Mouse (Mus musculus) forebrain, embryonic 12.5 days (tissue): ENCODE results near the gene Prdm16. TPM values are rescaled to one million over a fixed set of nuclear protein-coding genes. Genes with fewer than 3 reads are reported as not detected.

ENCODE experiments used
- ATAC-seq: fragments of 200-750 bp; cut with Nextera tagmentation; 2 replicates; pipeline ENCODE4 v1.8.0; 2017; ENCODE audit warnings: moderate TSS enrichment; ENCODE audit not compliant: low FRiP score
- H3K27ac ChIP-seq: fragments of 300-500 bp; sonication (generic); 2 replicates; pipeline ENCODE4 v1.5.1; 2016; ENCODE audit warnings: mild to moderate bottlenecking
- H3K27me3 ChIP-seq: fragments of 300-500 bp; sonication (generic); 2 replicates; pipeline ENCODE4 v1.6.1; 2016; ENCODE audit warnings: mild to moderate bottlenecking
- H3K36me3 ChIP-seq: fragments of 300-500 bp; sonication (generic); replicated peaks from 2 replicates; pipeline ENCODE4 v1.6.1; 2016; ENCODE audit warnings: mild to moderate bottlenecking
- H3K4me1 ChIP-seq: fragments of 300-500 bp; sonication (generic); 2 replicates; pipeline ENCODE4 v1.6.1; 2016
- H3K4me2 ChIP-seq: fragments of 300-500 bp; sonication (generic); 2 replicates; pipeline ENCODE4 v1.6.1; 2016; ENCODE audit warnings: mild to moderate bottlenecking, moderate library complexity
- H3K4me3 ChIP-seq: fragments of 300-500 bp; sonication (generic); replicated peaks from 2 replicates; pipeline ENCODE4 v1.5.1; 2016; ENCODE audit warnings: mild to moderate bottlenecking
- H3K9ac ChIP-seq: fragments of 300-500 bp; sonication (generic); 2 replicates; pipeline ENCODE4 v1.6.1; 2016; ENCODE audit warnings: mild to moderate bottlenecking
- H3K9me3 ChIP-seq: fragments of 300-500 bp; sonication (generic); 2 replicates; pipeline ENCODE4 v1.6.1; 2016
- WGBS: fragments of 180-500 bp; shearing (Covaris S2); methylation state at CpG from one replicate; pipeline ENCODE4 v1.1.7; 2016; 5-methylcytosine and 5-hydroxymethylcytosine counted together
- polyA plus RNA-seq: library from polyadenylated mRNA; unstranded; fragments of >200 nt; fragmentation: Nextera tagmentation; extraction: Ambion mirVana; gene quantifications from 2 replicates; pipeline ENCODE4 v1.2.1, GENCODE M21; 2016

Prdm16 gene
- 40.5 and 49.4 TPM in 2 replicates for polyA plus RNA-seq

DNA sequence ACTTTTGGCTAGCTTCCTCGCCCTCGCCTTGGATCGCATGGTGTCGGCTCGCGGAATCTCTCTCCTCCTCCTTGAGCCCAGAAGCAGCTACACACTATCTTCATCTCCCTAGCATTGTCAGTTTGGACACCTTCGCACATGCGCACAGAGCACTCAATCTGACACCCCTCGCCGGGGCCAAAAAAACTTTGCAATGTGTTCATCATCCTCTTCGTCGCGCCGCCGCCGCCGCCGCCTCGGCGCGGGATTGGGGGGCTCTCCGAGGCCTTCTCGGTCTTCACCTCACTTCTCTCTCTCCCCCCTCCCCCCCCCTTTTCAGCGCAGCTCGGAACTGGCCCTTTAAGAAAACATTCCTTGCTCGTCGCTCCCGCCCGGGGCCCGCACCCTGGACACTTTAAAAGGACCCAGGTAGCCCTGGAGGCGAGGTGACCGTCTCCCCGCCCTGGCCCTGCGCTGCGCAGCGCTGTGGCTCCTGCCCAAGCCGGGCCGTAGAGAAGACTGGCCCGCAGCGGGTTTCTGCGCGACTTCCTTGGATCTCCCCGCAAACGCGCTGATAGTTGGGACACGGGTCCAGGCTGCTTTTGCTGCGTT, at the start of gene Prdm16:
Gene Prdm16 (minus strand): TSS at position 153 of the 591 bp plus-strand sequence.
- no peaks in the 10 kb centered on the region for H3K9me3 ChIP-seq
- H3K4me1 ChIP-seq = peaks cover 93% of the 10 kb centered on the region
- peaks cover 88% of the 10 kb centered on the region for H3K27me3 ChIP-seq
- peak; percentile 49 for ATAC-seq
- no peaks in the 10 kb centered on the region for H3K36me3 ChIP-seq
- peak within 1 kb of the TSS; percentile 96 for H3K27ac ChIP-seq
- WGBS = under 1% methylated on average over 47 of the region's 47 CpGs
- peak within 1 kb of the TSS; percentile 94 for H3K9ac ChIP-seq
- H3K4me3 ChIP-seq = peak within 1 kb of the TSS; percentile 79
- H3K4me2 ChIP-seq = peak within 1 kb of the TSS; percentile 90

DNA sequence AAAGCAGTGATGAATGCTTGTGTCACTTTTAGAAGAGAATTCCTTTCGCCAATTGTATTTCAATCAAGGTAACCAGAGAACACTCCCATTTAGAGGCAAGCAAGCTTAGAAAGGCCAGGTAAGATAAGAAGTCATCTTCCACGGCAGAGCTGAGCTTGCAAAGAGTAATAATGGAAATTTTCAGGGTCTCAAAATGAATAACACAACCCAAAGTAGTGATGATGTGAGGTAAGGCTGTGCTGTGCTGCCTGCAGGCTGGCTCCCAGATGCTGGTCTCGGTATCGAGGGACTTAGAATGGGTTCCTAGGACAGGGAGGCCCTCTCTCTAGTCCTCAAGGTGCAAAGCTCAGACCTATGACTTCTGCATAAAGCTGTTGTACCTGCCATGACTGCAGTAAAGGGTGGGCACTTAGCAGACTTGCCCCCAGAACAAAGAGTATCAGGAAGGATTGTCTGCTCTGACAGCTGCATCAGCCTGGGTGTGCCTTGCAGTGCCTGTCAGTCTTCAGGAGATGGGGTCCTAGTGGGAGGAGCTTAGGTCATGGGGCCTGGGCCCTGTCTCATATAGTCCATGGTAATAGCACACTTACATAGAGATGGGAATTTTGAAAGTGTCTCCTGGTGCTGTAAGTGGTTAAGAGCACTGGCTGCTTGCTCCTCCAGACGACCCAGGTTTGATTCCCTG, 46.5 kb upstream of the Prdm16 start:
- Histone ChIP-seq H3K9ac (no peak overlapping the region), H3K27ac (no peak overlapping the region), H3K36me3 (no peaks in the 10 kb centered on the region), H3K27me3 (peaks cover 21% of the 10 kb centered on the region; the same call in 1 of the 2 replicates), H3K4me3 (no peak overlapping the region), H3K4me2 (no peak overlapping the region), H3K4me1 (no peaks in the 10 kb centered on the region), H3K9me3 (no peaks in the 10 kb centered on the region)
- no peak for ATAC-seq
- 85% methylated on average over 5 of the region's 5 CpGs for WGBS

DNA sequence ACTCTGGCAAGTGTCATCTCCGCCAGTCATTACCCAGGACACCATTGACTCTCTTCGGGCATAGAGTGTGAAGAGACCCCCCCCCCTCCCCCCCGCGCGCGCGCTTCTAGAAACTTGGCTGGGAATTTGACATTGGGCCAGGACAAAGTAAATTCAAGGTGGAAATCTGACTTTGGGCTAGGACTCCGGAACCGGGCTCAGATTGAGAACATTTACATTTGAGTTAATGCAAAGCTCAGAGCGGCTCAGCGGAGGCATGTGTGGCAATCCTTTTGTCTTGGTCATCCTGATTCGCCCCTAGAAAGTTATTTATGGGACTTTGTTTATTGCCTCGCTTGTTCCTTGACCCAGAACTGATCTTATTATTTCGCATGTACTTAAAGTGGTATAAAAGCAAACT, 45.6 kb upstream of the Prdm16 start:
- no peak overlapping the region for H3K4me3 ChIP-seq
- H3K4me2 ChIP-seq = no peak overlapping the region
- H3K9me3 ChIP-seq = no peaks in the 10 kb centered on the region
- 56% methylated on average over 14 of the region's 14 CpGs for whole genome bisulfite sequencing
- no peak overlapping the region for H3K27ac ChIP-seq
- H3K36me3 ChIP-seq = no peaks in the 10 kb centered on the region
- no peaks in the 10 kb centered on the region for H3K4me1 ChIP-seq
- no peak for ATAC-seq
- H3K9ac ChIP-seq = no peak overlapping the region
- peaks cover 23% of the 10 kb centered on the region for H3K27me3 ChIP-seq

DNA sequence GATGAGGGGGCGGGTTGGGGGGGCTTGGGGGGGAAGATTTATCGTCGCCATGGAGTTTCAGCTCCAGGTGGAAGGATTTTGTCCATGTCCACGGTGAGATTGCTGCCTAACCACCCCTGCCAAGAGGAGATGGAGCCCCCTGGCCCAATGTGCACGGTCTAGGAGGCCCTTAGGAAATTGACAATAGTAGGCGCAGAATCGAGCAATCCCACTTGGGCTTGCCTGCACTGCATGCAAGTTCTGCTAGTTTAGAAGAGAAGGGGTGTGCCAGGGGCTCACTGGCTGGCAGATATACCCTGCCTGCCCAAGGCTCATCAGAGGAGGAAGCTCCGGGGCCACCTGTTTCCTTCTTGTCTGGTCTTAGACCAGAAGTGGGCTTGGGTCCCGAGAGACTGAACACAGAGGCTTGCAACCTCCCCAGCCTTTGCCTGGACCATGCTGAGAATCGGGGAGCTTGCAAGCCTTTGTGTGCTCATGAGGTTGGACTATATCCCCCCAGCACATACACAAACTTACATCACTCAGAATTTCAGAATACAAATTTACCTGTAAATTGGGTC, 38.8 kb upstream of the Prdm16 start:
- no peak overlapping the region for H3K27ac ChIP-seq
- H3K4me1 ChIP-seq = peaks cover 14% of the 10 kb centered on the region
- H3K27me3 ChIP-seq = peaks cover 53% of the 10 kb centered on the region
- no peak overlapping the region for H3K4me2 ChIP-seq
- no peaks in the 10 kb centered on the region for H3K36me3 ChIP-seq
- no peak overlapping the region for H3K4me3 ChIP-seq
- 65% methylated on average over 10 of the region's 10 CpGs for WGBS
- no peak overlapping the region for H3K9ac ChIP-seq
- ATAC-seq = no peak
- no peaks in the 10 kb centered on the region for H3K9me3 ChIP-seq

DNA sequence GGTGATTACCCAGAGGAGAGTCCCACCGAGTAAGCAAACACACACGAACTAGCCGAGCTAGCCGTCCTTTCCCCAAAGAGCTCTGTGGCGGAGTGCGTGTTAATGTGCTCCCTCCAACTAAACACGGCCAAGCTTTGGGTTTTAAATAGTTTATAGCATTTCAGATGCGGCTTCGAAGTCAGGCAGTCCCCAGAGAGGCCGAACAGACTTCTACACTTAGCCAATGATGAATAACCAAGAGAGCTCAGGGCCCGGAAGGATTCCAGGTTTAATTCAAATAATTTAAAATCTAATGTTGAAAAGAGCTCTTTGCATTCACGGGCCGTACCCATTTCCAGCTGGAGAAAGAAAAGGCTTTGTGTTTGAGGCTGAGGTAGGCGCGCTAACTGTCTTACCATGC, 38.3 kb upstream of the Prdm16 start:
- no peak overlapping the region for H3K9ac ChIP-seq
- 29% methylated on average over 15 of the region's 15 CpGs for WGBS

DNA sequence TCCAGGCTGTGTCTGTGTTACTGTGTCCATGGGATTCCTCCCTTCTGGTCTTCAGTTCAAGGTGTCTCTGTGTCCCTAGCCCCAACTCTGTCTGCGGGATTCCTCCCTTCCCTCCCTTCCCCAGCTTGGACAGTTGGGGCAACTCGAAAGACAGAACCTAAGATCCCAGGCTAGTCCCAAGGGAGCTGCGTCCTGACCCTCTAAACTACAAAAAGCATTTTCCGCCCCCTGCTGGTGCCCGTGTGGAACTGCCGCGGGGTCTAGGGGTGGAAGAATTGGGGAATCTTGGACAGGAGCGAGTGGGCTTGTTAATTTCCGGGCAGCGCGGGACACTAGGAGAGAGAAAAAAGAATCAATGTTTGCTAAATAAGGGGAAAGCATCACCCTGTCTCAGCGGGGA, 37.9 kb upstream of the Prdm16 start:
- WGBS = under 1% methylated on average over 12 of the region's 12 CpGs
- Histone ChIP-seq H3K4me2 (peak overlapping the region; percentile 30; the same call in 1 of the 2 replicates), H3K9me3 (no peaks in the 10 kb centered on the region), H3K9ac (no peak overlapping the region), H3K36me3 (no peaks in the 10 kb centered on the region), H3K4me3 (0 out of 2 replicates have a peak overlapping the region, but pooled peaks have one; percentile 2), H3K27ac (no peak overlapping the region), H3K4me1 (peaks cover 14% of the 10 kb centered on the region), H3K27me3 (peaks cover 53% of the 10 kb centered on the region)
- peak; percentile 33; the same call in 1 of the 2 replicates for ATAC-seq

More for the DNA sequence above, 38.3 kb upstream of the Prdm16 start:
- Histone ChIP-seq H3K36me3 (no peaks in the 10 kb centered on the region), H3K27ac (no peak overlapping the region), H3K9me3 (no peaks in the 10 kb centered on the region), H3K4me3 (0 out of 2 replicates have a peak overlapping the region, but pooled peaks have one; percentile 2), H3K27me3 (peaks cover 53% of the 10 kb centered on the region), H3K4me2 (peak overlapping the region; percentile 30; the same call in 1 of the 2 replicates), H3K4me1 (peaks cover 14% of the 10 kb centered on the region)
- ATAC-seq = no peak

DNA sequence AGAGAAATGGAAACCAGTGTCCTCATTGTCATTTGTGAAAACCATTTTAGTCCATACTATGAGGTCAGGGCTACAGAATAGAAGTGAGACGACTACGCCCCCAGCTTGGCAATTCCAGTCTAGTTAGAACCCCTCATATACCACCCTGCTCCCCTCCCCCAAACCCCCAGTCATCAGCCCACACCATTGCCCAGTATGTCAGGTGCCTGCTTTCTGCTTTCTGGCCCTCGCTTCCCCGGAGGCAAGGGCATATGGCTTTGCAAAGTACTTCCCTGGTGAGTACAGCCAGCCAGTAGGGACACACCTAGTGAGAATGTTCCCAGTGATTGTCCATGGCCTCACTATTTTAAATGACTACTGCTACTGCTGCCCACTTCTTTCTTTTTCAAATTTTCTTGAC, 37.3 kb upstream of the Prdm16 start:
- peaks cover 48% of the 10 kb centered on the region for H3K27me3 ChIP-seq
- no peaks in the 10 kb centered on the region for H3K36me3 ChIP-seq
- no peak overlapping the region for H3K9ac ChIP-seq
- H3K9me3 ChIP-seq = no peaks in the 10 kb centered on the region
- no peak overlapping the region for H3K27ac ChIP-seq
- H3K4me1 ChIP-seq = peaks cover 14% of the 10 kb centered on the region
- no peak overlapping the region for H3K4me3 ChIP-seq
- no peak for ATAC-seq
- H3K4me2 ChIP-seq = no peak overlapping the region
- WGBS = 72% methylated on average over 4 of the region's 4 CpGs

DNA sequence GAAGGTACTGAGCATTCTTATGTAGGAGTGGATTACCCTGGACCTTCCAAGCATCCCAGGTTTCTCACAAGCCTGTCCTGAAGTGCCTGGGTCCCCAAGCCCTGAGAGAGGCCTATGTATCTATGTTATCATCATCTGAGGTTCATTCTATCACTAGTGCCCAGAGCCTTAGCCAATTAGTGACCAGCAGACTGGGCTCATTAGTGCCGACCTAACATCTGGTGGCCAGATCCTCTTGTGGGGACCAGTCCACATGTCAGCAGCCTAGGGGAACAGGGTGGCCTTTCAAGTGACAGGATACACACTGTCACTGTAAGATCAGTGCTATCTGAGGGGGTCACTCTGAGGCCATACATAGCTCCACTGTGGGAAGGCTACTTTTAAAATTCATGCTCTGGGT, 35.4 kb upstream of the Prdm16 start:
- H3K9ac ChIP-seq = no peak overlapping the region
- H3K4me3 ChIP-seq = no peak overlapping the region
- peaks cover 35% of the 10 kb centered on the region for H3K27me3 ChIP-seq
- 71% methylated on average over 1 of the region's 1 CpGs for WGBS
- no peak overlapping the region for H3K27ac ChIP-seq
- H3K4me2 ChIP-seq = no peak overlapping the region
- peaks cover 14% of the 10 kb centered on the region for H3K4me1 ChIP-seq
- ATAC-seq = no peak
- no peaks in the 10 kb centered on the region for H3K36me3 ChIP-seq
- no peaks in the 10 kb centered on the region for H3K9me3 ChIP-seq

DNA sequence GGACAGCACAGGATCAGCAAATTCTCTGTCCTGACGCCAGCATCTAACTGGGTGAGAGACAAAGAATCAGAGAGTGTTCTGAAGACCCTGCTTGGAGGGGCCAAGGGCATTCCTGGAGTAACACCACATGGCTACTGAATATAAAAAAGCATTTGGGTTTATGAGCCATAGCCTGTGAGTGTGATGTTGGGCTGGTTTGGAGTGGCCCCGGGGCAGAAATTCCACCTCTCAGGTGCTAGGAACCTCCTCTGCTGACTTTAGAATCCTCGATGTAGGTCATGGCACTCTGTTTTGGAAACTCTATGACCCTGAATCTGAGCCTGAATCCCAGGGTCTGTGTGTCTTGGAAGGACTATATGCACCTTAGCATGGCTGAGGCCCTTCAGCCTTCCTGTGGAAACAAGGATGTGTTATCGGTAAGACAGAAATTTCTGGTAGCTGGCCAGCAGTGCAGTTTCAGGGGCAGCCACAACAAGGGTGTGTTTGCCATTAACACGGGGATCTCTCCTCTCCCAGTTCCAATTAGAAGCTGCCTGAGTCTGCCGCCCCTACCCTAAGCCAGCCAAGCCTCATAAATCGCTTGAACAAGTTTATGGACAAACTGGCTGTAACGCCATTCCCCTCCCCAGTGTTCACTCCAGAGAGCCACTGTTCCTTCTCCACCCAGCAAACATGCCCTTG, 34.7 kb upstream of the Prdm16 start:
- no peak overlapping the region for H3K9ac ChIP-seq
- H3K27me3 ChIP-seq = peaks cover 34% of the 10 kb centered on the region
- no peaks in the 10 kb centered on the region for H3K9me3 ChIP-seq
- H3K4me2 ChIP-seq = no peak overlapping the region
- H3K4me1 ChIP-seq = peaks cover 14% of the 10 kb centered on the region
- no peak for ATAC-seq
- no peak overlapping the region for H3K4me3 ChIP-seq
- no peak overlapping the region for H3K27ac ChIP-seq
- 79% methylated on average over 8 of the region's 8 CpGs for WGBS
- H3K36me3 ChIP-seq = no peaks in the 10 kb centered on the region

DNA sequence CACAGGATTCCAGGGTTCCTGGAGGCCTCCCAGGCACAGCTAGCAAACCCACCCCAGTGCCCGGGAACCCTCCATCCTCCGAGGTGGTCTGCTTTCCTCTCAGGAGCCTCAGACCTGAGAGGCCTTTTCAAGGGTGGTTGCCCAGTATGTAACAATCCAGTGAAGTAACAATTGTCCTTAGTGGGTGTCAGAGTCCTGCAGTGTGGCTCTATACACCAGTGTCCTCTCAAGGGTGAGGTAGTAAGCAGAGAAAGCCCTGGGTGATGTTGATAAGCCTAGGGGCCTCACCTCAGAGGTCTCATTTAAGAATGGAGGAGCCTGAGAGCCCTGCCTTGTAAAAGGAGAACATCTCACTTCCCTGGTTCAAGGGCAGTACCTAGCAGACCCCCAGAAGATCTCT, 31.1 kb upstream of the Prdm16 start, which contains the start of gene Actrt2:
Gene Actrt2 (minus strand): TSS at position 101 of the 400 bp plus-strand sequence.
- H3K4me3 ChIP-seq = no peak within 1 kb of the TSS
- no peak within 1 kb of the TSS for H3K4me2 ChIP-seq
- no peak within 1 kb of the TSS for H3K9ac ChIP-seq
- WGBS = 86% methylated on average over 2 of the region's 2 CpGs
- H3K36me3 ChIP-seq = no peaks in the 10 kb centered on the region
- no peak for ATAC-seq
- H3K9me3 ChIP-seq = no peaks in the 10 kb centered on the region
- peaks cover 15% of the 10 kb centered on the region for H3K27me3 ChIP-seq
- H3K27ac ChIP-seq = no peak within 1 kb of the TSS
- no peaks in the 10 kb centered on the region for H3K4me1 ChIP-seq

DNA sequence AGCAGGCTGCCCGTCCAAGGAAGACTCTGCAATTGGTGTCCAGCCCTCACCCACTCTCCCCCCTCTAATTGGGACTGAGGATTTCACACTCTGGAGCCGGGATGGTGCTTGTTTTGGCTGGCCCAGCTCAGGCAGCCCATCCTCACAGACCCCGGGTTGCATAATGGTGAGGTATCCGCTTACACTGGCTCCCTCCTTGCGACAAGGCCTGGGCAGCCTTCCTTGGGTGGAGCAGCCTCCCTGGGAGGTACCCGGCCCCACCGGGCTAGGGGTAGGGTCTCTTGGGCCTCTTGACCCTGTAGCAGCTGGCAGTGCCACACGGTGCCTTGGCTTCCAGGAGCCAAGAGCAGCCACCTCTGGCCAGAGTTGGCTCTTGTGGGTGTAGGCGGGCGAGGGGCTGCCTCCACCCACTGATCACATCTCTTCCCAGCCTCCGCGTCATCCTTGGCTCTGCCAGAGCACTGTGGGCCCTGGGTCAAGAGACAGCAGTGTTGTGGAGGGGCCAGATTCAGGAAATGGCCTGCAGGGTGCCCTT, 26.1 kb upstream of the Prdm16 start:
- ATAC-seq = no peak
- Histone ChIP-seq H3K27me3 (peaks cover 8% of the 10 kb centered on the region), H3K4me2 (no peak overlapping the region), H3K36me3 (no peaks in the 10 kb centered on the region), H3K4me1 (no peaks in the 10 kb centered on the region), H3K4me3 (no peak overlapping the region), H3K9ac (no peak overlapping the region), H3K9me3 (no peaks in the 10 kb centered on the region), H3K27ac (no peak overlapping the region)
- 65% methylated on average over 12 of the region's 12 CpGs for WGBS

DNA sequence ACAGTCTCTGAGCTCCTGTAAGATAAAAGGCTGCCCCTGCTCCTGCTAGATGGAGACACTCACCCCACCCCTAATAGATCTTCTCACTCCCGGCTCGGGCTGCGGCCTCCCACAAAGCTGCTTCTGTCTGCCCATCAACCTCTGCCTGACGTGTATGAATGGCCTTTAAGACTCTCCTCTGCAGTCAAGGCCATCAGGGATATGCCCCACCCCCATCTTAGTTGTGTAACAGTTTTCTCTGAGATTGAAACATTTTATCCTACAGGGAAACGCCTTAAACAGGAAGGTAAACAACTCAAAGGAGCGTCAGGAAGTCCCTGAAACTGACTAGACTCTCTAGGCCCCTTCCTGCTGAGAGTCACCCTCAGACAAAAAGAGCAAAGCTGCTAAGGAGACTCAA, 24.6 kb upstream of the Prdm16 start:
- H3K4me3 ChIP-seq = no peak overlapping the region
- 42% methylated on average over 6 of the region's 6 CpGs for WGBS
- H3K27me3 ChIP-seq = peaks cover 8% of the 10 kb centered on the region
- no peaks in the 10 kb centered on the region for H3K4me1 ChIP-seq
- H3K36me3 ChIP-seq = no peaks in the 10 kb centered on the region
- no peak overlapping the region for H3K4me2 ChIP-seq
- ATAC-seq = no peak
- no peaks in the 10 kb centered on the region for H3K9me3 ChIP-seq
- H3K9ac ChIP-seq = no peak overlapping the region
- no peak overlapping the region for H3K27ac ChIP-seq
